Mouse (Mus musculus) gastrocnemius, postnatal 10 days (tissue): ENCODE results near the gene Olfr231. TPM values are rescaled to one million over a fixed set of nuclear protein-coding genes. Genes with fewer than 3 reads are reported as not detected.

ENCODE experiments used
- DNase-seq: peaks from one replicate; pipeline ENCODE4 v3.0.0; 2021; ENCODE audit warnings: mixed read lengths
- long read RNA-seq, 2 experiments: library from polyadenylated mRNA; stranded (forward); transcript quantifications; one replicate each; pipeline ENCODE4 v2.0.0; 2021
- total RNA-seq, 2 experiments: library from RNA; stranded (reverse); gene quantifications; 2 replicates each; pipeline ENCODE4 v1.2.3; 2021

Gene Olfr231
- total RNA-seq, result not detected
- long read RNA-seq, experiment 1, result 0 reads
- long read RNA-seq, experiment 2, result 0 reads

DNA sequence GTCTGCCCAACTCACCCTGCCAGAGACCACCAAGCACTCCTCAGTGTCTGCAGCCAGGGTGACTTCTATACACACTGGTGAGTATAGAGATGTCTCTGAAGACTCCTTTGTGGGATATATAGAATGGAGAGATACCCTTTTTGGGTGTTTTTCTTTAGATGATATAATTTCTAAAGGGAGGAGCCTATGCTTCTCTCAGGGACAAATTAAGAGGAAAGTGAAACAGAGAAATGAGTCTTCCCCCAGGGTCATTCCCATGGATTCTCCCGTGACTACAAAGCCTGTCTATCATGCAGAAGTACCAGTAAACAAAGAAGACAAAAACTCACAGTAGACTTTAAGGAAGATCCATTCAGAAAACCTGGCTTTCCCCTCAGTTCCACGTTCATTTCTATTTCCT, at the start of gene Olfr231:
Olfr231 (minus strand) TSS at position 101 of the 400 bp plus-strand sequence.
- DNase-seq, result no peak

DNA sequence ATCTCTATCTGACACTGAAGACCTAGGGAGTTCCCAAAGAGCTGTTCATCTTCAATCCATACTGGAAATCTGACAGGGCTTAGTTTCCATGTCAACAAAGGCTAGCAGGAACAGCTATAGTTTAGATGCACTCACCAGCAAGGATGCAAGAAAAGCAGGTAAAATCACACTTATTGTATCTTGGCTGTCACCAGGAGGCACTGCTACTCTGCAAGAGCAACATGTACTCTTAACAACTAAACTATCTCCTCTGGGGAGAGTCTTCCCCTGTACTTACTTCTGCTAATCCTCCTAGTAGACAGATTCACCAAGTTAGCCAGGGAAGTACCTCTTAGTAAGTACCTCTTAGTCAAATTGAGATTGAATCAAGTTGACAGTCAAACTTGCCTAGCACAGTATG, 48.1 kb upstream of the Olfr231 start:
- no peak for DNase-seq

DNA sequence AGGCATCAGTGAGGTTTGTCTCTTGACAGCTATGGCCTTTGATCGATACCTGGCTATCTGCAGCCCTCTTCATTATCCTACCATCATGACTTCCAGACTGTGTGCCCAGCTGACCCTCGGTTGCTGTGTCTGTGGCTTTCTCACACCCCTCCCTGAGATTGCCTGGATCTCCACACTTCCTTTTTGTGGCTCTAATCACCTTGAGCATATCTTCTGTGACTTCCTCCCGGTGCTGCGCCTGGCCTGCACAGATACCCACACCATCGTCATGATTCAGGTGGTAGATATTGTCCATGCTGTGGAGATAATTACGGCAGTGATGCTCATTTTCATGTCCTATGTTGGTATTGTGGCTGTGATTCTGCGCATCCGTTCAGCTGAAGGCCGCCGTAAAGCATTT, 38.1 kb upstream of the Olfr231 start:
- DNase-seq, result no peak

- DNase-seq, result no peak
These were observed 37.5 kb upstream of the Olfr231 start for GRCm38 (mm10) chr1:174158512-174158911.

- DNase-seq, result no peak
These were observed 36.7 kb upstream of the Olfr231 start for GRCm38 (mm10) chr1:174157622-174158021.

- no peak for DNase-seq
These were observed 34.4 kb upstream of the Olfr231 start, which contains the start of gene Olfr420 for GRCm38 (mm10) chr1:174155333-174155732. Gene Olfr420, plus strand, starts transcription at chr1:174155633.

DNA sequence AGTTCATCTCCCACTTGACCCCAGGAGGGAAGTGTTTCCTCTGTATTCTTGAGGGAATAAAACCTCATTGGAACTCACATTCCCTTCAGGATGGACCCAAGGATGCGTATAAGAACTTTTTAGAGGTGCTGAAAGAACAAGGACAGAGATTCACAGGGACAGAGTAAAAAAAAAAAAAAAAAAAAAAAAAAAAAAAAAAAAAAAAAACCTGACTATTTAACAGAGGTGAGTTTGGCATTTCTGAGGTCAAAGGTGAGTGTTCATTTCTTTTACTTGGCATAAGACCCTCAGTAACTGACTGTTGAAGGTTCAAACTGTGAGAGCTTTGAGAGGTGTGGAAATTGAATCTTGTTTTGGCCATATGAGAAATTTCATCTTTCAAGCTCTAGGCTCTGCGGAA, 28.3 kb upstream of the Olfr231 start:
- no peak for DNase-seq

GRCm38 (mm10) chr1:174146696-174147095, 25.7 kb upstream of the Olfr231 start:
- no peak for DNase-seq

DNA sequence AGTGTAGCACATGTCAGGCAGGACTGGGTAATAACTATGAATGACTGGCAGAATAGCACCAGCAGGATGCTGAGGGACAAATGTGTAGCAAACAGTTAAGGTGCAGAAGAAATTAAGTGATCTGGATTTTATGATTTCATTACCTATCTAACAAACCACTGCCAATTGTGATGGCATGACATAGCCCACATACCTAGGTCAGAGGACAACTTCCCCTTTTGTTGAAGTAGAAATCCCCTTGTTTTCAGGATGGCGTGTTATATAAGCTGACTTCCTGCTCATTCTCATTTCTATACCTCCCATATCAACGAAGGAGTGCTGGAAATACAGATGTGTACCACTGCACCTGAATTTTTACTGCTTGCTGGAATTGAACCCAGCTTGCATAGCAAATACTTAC, 20.4 kb upstream of the Olfr231 start:
- DNase-seq, result no peak

DNA sequence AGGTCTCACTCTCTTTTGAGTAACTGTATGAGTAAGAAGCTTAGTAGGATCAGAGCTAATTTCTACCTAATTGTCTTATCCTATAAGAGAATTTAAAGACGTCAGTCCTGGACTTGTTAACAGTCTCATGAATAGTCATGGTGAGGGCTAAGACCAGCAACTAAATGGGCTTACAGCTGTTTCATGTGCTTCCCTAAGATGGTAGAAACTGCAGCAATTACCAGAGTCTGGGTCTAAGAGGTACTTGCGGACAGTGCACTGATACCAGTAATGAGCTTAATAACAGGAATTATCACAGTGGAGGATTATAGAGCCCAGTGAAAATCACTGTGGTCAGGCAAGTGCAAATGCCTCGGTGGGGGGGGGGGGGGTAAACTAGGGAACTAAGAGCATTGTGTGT, 11.0 kb upstream of the Olfr231 start:
- DNase-seq, result no peak

GRCm38 (mm10) chr1:174131217-174131616, 10.3 kb upstream of the Olfr231 start, which contains the start of gene Olfr424:
Gene Olfr424, plus strand, starts transcription at chr1:174131517.
- no peak for DNase-seq

GRCm38 (mm10) chr1:174103735-174104134, 17.2 kb downstream of the Olfr231 start:
- no peak for DNase-seq

- no peak for DNase-seq
These were observed 24.4 kb downstream of the Olfr231 start, which contains the start of gene Olfr427 for GRCm38 (mm10) chr1:174096591-174096990. Gene Olfr427, plus strand, starts transcription at chr1:174096891.

GRCm38 (mm10) chr1:174084031-174084430, 36.9 kb downstream of the Olfr231 start, which contains the start of gene Olfr429:
Gene Olfr429, plus strand, starts transcription at chr1:174084331.
- no peak for DNase-seq

DNA sequence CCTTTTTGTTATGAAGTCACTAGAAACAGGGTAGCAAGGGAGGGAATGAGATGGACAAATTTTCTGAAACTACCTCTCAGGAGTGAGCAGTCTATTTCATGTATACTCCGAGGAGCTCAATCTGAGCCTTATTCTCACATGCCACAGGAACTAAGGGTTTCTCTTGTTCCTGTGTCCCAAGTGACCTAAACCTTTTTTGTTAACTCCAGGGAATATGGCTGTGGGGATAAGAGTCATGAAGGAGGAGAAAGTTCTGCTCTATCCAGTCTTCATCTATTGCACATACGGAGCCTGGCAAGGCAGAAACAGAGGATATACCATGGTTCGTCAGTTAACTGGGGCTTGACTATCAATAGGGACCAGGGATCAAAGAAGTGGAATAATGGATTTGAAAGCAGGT, 54.7 kb downstream of the Olfr231 start, which contains the start of gene Olfr430:
Olfr430 (plus strand) TSS at position 301 of the 400 bp plus-strand sequence.
- no peak for DNase-seq

Other genes starting within 250 kb of the Olfr231 start
- under 1 TPM; 0.38 to 0.68 TPM for gene Ifi211, start 208.1 kb downstream of the Olfr231 start, total RNA-seq
- gene Mndal, start 178.7 kb downstream of the Olfr231 start, total RNA-seq, result 1 to 10 TPM; 5.1 to 7.8 TPM
- 1 to 10 TPM; 3.3 to 5.5 TPM for gene Ifi203, start 178.5 kb downstream of the Olfr231 start, total RNA-seq
- gene Ifi202b, start 138.4 kb downstream of the Olfr231 start, total RNA-seq, result not detected
- gene Ifi205, start 89.4 kb downstream of the Olfr231 start, total RNA-seq, result 1 to 10 TPM; 1.7 to 2.3 TPM
- gene Olfr433, start 80.5 kb downstream of the Olfr231 start, total RNA-seq, result not detected
- gene Olfr432, start 72.0 kb downstream of the Olfr231 start, total RNA-seq, result not detected
- gene Olfr430, start 54.6 kb downstream of the Olfr231 start, total RNA-seq, result not detected
- gene Olfr429, start 36.8 kb downstream of the Olfr231 start, total RNA-seq, result not detected
- gene Olfr427, start 24.3 kb downstream of the Olfr231 start, total RNA-seq, result not detected
- gene Olfr424, start 10.4 kb upstream of the Olfr231 start, total RNA-seq, result not detected
- gene Olfr420, start 34.5 kb upstream of the Olfr231 start, total RNA-seq, result not detected
- gene Spta1, start 51.6 kb upstream of the Olfr231 start, total RNA-seq, result 1 to 10 TPM in 1 of 2 experiments, under 1 TPM in 1; 0.26 to 1.5 TPM
- not detected for gene Olfr419, start 130.9 kb upstream of the Olfr231 start, total RNA-seq
- gene Mptx1, start 209.4 kb upstream of the Olfr231 start, total RNA-seq, result not detected
- not detected for gene Olfr417, start 244.0 kb upstream of the Olfr231 start, total RNA-seq